Mouse (Mus musculus) intestine, embryonic 16.5 days (tissue): Measurements from ENCODE around the gene Sema4a. TPM values are rescaled to one million over a fixed set of nuclear protein-coding genes. Genes with fewer than 3 reads are reported as not detected.
A peak's percentile ranks its signal among the peaks of the same experiment; 100 is the strongest.

Experiments used
- ATAC-seq: fragments of 200-750 bp; cut with Nextera tagmentation; 2 replicates; pipeline ENCODE4 v1.8.0; 2017; ENCODE audit warnings: moderate TSS enrichment, moderate library complexity
- H3K27ac ChIP-seq: fragments of 300-500 bp; sonication (generic); 2 replicates; pipeline ENCODE4 v1.5.1; 2014; ENCODE audit warnings: mild to moderate bottlenecking, low read length
- H3K27me3 ChIP-seq: fragments of 300-500 bp; sonication (generic); replicated peaks from 2 replicates; pipeline ENCODE4 v1.6.1; 2014; ENCODE audit warnings: low read length, control low read depth, mixed read lengths; ENCODE audit not compliant: control insufficient read depth, insufficient read depth
- H3K36me3 ChIP-seq: fragments of 300-500 bp; sonication (generic); 2 replicates; pipeline ENCODE4 v1.6.1; 2014; ENCODE audit warnings: low read length, control low read depth; ENCODE audit not compliant: control insufficient read depth, insufficient read depth
- H3K4me1 ChIP-seq: fragments of 300-500 bp; sonication (generic); 2 replicates; pipeline ENCODE4 v1.6.1; 2014; ENCODE audit warnings: low read length, control low read depth, mixed read lengths; ENCODE audit not compliant: control insufficient read depth, insufficient read depth
- H3K4me2 ChIP-seq: fragments of 300-500 bp; sonication (generic); 2 replicates; pipeline ENCODE4 v1.6.1; 2014; ENCODE audit warnings: low read depth, low read length, control low read depth
- H3K4me3 ChIP-seq: fragments of 300-500 bp; sonication (generic); 2 replicates; pipeline ENCODE4 v1.5.1; 2014; ENCODE audit warnings: mild to moderate bottlenecking, low read length
- H3K9ac ChIP-seq: fragments of 300-500 bp; sonication (generic); 2 replicates; pipeline ENCODE4 v1.6.1; 2014; ENCODE audit warnings: low read depth, low read length
- H3K9me3 ChIP-seq: fragments of 300-500 bp; sonication (generic); 2 replicates; pipeline ENCODE4 v1.6.1; 2016; ENCODE audit warnings: low read length, control low read depth; ENCODE audit not compliant: control insufficient read depth
- WGBS: fragments of 180-500 bp; shearing (Covaris S2); extraction: QIAGEN DNeasy Blood & Tissue Kit; methylation state at CpG from one replicate; pipeline ENCODE4 v1.1.7; 2014; 5-methylcytosine and 5-hydroxymethylcytosine counted together
- polyA plus RNA-seq: library from polyadenylated mRNA; unstranded; fragments of >200 nt; fragmentation: Nextera tagmentation; extraction: Ambion mirVana; gene quantifications from 2 replicates; pipeline ENCODE4 v1.2.1, GENCODE M21; 2015

Gene Sema4a
- polyA plus RNA-seq, 1 experiment from 2014 or later, result 60.9 TPM

GRCm38 (mm10) chr3:88465127-88465526, 4.1 kb upstream of the Sema4a start:
- no peaks in the 10 kb centered on the region for H3K36me3 ChIP-seq
- no peaks in the 10 kb centered on the region for H3K27me3 ChIP-seq
- 80% methylated on average over 2 of the region's 2 CpGs for WGBS
- no peaks in the 10 kb centered on the region for H3K4me1 ChIP-seq
- ATAC-seq, result no peak
- no peak overlapping the region for H3K9ac ChIP-seq
- no peaks in the 10 kb centered on the region for H3K9me3 ChIP-seq
- H3K4me3 ChIP-seq, result no peak overlapping the region
- H3K4me2 ChIP-seq, result no peak overlapping the region
- no peak overlapping the region for H3K27ac ChIP-seq

- Histone ChIP-seq H3K4me3 (no peak overlapping the region), H3K9me3 (no peaks in the 10 kb centered on the region), H3K27ac (no peak overlapping the region), H3K36me3 (no peaks in the 10 kb centered on the region), H3K4me1 (no peaks in the 10 kb centered on the region), H3K4me2 (no peak overlapping the region), H3K9ac (no peak overlapping the region), H3K27me3 (no peaks in the 10 kb centered on the region)
- 46% methylated on average over 3 of the region's 3 CpGs for WGBS
- no peak for ATAC-seq
Measured at GRCm38 (mm10) chr3:88464425-88464824, 3.4 kb upstream of the Sema4a start.

DNA sequence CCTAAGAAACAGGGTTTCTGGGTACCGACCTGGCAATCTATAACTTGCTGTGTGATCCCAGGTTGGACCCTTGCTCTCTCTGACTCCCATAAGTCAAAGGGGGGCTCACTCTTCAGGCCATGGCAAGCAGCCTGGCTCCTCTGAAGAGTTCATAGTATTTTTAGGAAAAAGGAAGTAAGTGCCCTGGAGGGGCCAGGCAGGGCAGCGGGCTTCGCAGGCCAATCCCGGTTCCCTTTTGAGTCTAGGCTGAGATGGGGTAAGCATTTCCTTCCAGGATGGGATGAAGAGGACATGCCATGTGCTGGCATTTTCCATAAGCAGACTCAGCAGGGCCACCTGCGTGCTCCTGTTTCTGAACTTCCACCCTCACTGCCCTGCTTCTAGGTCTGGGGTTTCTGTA, 953 bp downstream of the Sema4a start:
- 72% methylated on average over 5 of the region's 5 CpGs for WGBS
- Histone ChIP-seq H3K36me3 (no peaks in the 10 kb centered on the region), H3K9ac (no peak overlapping the region), H3K27me3 (0 out of 2 replicates have a peak, but pooled peaks cover 3% of the 10 kb centered on the region), H3K9me3 (no peaks in the 10 kb centered on the region), H3K4me2 (no peak overlapping the region), H3K4me3 (no peak overlapping the region), H3K4me1 (peaks cover 20% of the 10 kb centered on the region), H3K27ac (no peak overlapping the region)
- no peak for ATAC-seq

DNA sequence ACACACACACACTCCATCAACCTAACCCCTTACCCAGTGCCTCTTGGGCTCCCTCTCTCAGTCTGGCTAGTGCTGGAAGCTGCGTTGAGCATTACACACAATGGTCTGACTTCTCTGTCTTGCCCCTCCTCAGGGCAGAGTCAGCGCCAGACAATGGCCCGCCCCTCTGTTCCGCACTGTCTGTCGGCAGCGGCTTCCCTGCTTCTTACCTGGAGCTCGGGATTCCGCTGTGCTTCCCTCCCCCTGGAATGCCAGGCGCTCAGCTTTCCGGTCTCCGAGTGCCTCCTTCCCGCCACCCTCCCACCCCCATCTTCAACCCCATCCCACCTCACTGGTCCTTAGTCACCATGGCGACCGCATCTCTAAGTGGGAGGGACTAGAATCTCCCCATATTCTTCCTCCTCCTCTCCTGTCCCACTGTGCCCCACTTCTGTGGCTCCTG, 2.2 kb downstream of the Sema4a start:
- Histone ChIP-seq H3K4me3 (no peak overlapping the region), H3K4me2 (no peak overlapping the region), H3K27me3 (0 out of 2 replicates have a peak, but pooled peaks cover 3% of the 10 kb centered on the region), H3K4me1 (peaks cover 20% of the 10 kb centered on the region), H3K9me3 (no peaks in the 10 kb centered on the region), H3K9ac (0 out of 2 replicates have a peak overlapping the region, but pooled peaks have one; percentile 24), H3K27ac (no peak overlapping the region), H3K36me3 (no peaks in the 10 kb centered on the region)
- no peak for ATAC-seq
- 3% methylated on average over 14 of the region's 14 CpGs for WGBS

DNA sequence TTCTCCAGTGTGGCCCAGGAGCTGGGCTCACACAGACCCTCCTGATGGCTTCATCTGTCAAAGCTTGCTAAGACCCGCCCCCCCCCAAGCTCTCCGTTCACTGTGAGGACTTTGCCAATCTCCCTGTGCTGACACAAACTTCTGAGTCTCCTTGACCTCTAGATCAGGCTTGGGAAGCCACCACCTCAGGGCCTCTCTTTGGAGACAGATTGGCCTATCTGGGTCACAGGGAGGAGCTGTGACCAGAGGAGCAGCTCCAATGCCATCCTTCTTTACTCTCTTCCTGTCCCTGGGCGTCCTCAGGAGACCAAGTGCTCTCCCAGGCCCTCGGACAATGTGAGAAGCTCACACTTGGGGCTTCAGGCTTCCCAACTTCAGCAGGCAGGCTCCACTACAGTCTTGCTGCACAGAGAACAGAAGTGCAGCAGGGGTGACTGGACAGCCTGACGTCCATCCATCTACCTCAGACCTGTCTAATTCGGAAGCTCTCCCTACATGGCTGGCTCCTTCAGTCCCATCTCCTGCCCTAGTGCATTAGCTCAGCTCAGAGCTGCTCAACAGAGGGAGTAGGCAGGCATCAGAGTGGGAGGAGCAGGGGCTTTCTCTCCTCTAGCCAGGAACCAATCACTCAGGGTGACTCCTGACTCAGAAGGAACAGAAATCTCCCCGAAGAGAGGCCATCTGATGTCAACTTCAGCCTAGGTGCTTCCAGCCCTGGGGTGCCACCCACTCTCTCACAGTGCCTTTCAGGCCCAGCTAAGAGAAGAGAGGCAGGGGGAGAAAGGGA, 4.0 kb downstream of the Sema4a start:
- Histone ChIP-seq H3K4me1 (peaks cover 26% of the 10 kb centered on the region), H3K27me3 (0 out of 2 replicates have a peak, but pooled peaks cover 3% of the 10 kb centered on the region), H3K27ac (peak overlapping the region; percentile 95), H3K4me3 (no peak overlapping the region), H3K9me3 (no peaks in the 10 kb centered on the region), H3K9ac (peak overlapping the region; percentile 30; the same call in 1 of the 2 replicates), H3K4me2 (no peak overlapping the region), H3K36me3 (no peaks in the 10 kb centered on the region)
- peak; percentile 4 for ATAC-seq
- WGBS, result 60% methylated on average over 7 of the region's 7 CpGs

DNA sequence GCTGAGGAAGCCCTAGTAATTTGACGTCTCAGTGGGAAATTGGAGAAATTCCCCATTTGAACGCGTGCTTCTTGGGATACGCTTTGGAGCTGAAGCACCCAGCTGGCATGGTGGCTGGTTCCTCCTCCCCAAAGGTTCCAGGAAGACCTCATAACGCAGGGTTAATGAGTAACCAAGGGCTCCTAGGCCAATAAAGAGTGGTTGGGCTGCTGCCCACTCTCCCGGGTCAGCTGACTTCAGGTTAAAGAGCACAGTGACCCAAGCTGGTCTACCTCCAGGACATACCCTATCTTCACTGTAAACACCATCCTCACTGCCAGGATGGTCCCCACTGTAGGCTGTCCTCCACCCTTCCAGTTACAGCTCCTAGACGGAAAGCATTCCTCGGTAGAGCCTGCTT, 4.7 kb downstream of the Sema4a start:
- no peaks in the 10 kb centered on the region for H3K36me3 ChIP-seq
- H3K27ac ChIP-seq, result peak overlapping the region; percentile 95
- H3K27me3 ChIP-seq, result 0 out of 2 replicates have a peak, but pooled peaks cover 3% of the 10 kb centered on the region
- H3K9ac ChIP-seq, result 0 out of 2 replicates have a peak overlapping the region, but pooled peaks have one; percentile 14
- ATAC-seq, result peak; percentile 45
- H3K9me3 ChIP-seq, result no peaks in the 10 kb centered on the region
- H3K4me3 ChIP-seq, result 0 out of 2 replicates have a peak overlapping the region, but pooled peaks have one; percentile 42
- peak overlapping the region; percentile 60 for H3K4me2 ChIP-seq
- H3K4me1 ChIP-seq, result peaks cover 26% of the 10 kb centered on the region
- 63% methylated on average over 8 of the region's 8 CpGs for WGBS

GRCm38 (mm10) chr3:88455588-88456264, 5.3 kb downstream of the Sema4a start:
- Histone ChIP-seq H3K36me3 (no peaks in the 10 kb centered on the region), H3K4me2 (peak overlapping the region; percentile 60), H3K4me3 (peak overlapping the region; percentile 42), H3K4me1 (peaks cover 32% of the 10 kb centered on the region), H3K27me3 (0 out of 2 replicates have a peak, but pooled peaks cover 3% of the 10 kb centered on the region), H3K9me3 (no peaks in the 10 kb centered on the region), H3K9ac (peak overlapping the region; percentile 72), H3K27ac (peak overlapping the region; percentile 95)
- peak; percentile 66 for ATAC-seq
- WGBS, result 62% methylated on average over 18 of the region's 18 CpGs

- H3K4me1 ChIP-seq, result peaks cover 39% of the 10 kb centered on the region
- no peaks in the 10 kb centered on the region for H3K36me3 ChIP-seq
- 0 out of 2 replicates have a peak, but pooled peaks cover 3% of the 10 kb centered on the region for H3K27me3 ChIP-seq
- H3K27ac ChIP-seq, result peak overlapping the region; percentile 95
- peak overlapping the region; percentile 72 for H3K9ac ChIP-seq
- peak overlapping the region; percentile 42 for H3K4me3 ChIP-seq
- no peaks in the 10 kb centered on the region for H3K9me3 ChIP-seq
- H3K4me2 ChIP-seq, result peak overlapping the region; percentile 60
- WGBS, result 42% methylated on average over 9 of the region's 9 CpGs
- ATAC-seq, result peak; percentile 72
Measured at GRCm38 (mm10) chr3:88454762-88455587, 6.0 kb downstream of the Sema4a start.
